Mouse (Mus musculus) megakaryocyte, adult 5-6 weeks (primary cell): Measurements from ENCODE around the gene Map4k3. TPM values are rescaled to one million over a fixed set of nuclear protein-coding genes. Genes with fewer than 3 reads are reported as not detected.
A peak's percentile ranks its signal among the peaks of the same experiment; 100 is the strongest.

ENCODE experiments used
- ATAC-seq: 2 replicates; pipeline ENCODE4 v1.8.0; 2016; ENCODE audit warnings: mild to moderate bottlenecking, inconsistent platforms; ENCODE audit not compliant: poor library complexity, severe bottlenecking
- total RNA-seq, 2 experiments: library from RNA; stranded (forward) in 1 of 2; stranded (reverse) in 1 of 2; fragments of 153-499, 151-499 nt in 1 of 2; fragments of 221-1000, 200-1000 nt in 1 of 2; gene quantifications; 2 replicates each; pipeline versions ENCODE4 v1.2.3 to v1.2.4; 2015 to 2017

Map4k3 gene
- total RNA-seq, 2 experiments from 2014 or later = 5.6 to 7.9 TPM

GRCm38 (mm10) chr17:80688701-80689100 lies 39.6 kb downstream of the Map4k3 start:
- ATAC-seq = no peak

DNA sequence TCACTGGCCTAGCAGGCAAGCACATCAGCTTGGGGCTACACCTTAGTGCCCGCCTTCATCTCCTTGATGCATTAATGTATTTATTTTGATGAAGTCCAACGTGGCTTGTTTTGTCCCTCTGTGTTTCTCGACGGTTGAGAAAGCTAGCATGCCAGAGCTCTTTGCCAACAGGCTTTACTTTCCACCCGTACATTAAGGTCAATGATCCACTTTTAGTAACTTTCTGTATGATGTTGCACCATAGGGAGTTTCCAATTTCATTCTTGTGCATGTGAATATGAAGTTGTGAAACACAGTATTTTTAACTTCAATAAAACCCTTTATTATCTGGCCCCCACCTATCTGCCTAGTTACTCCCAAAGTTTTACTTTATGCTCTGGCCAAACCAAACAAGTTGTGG lies 42.2 kb downstream of the Map4k3 start:
- peak; percentile 55 for ATAC-seq

- 0 out of 2 replicates have a peak, but pooled peaks have one; percentile 31 for ATAC-seq
Measured at GRCm38 (mm10) chr17:80683821-80684576, 44.3 kb downstream of the Map4k3 start.

- ATAC-seq = no peak
Measured at GRCm38 (mm10) chr17:80683041-80683440, 45.2 kb downstream of the Map4k3 start.

DNA sequence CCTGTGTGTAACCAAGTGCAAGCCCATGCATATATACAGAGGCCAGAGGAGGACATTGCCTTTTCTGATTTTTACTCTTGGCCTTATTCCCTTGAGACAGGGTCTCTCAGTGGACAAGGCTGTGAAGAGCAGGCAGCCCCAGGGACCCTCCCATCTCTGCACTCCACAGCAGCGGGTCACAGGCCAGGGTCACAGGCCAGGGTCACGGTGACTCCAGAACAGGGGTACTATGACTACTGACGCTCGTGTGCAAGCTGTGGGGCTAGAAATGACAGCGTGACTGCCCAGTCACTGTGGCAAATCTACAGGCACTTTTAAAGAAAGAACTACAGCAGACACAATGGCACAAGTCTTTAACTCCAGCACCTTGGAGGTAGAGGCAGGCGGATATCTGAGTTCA lies 50.1 kb downstream of the Map4k3 start:
- ATAC-seq = no peak

GRCm38 (mm10) chr17:80676859-80677535 lies 51.3 kb downstream of the Map4k3 start:
- ATAC-seq = no peak

- no peak for ATAC-seq
Measured at GRCm38 (mm10) chr17:80676211-80676610, 52.1 kb downstream of the Map4k3 start.

- ATAC-seq = no peak
Measured at GRCm38 (mm10) chr17:80670395-80670794, 57.9 kb downstream of the Map4k3 start.

GRCm38 (mm10) chr17:80663623-80664022 lies 64.7 kb downstream of the Map4k3 start:
- no peak for ATAC-seq

- no peak for ATAC-seq
Measured at GRCm38 (mm10) chr17:80662836-80663620, 65.3 kb downstream of the Map4k3 start.

DNA sequence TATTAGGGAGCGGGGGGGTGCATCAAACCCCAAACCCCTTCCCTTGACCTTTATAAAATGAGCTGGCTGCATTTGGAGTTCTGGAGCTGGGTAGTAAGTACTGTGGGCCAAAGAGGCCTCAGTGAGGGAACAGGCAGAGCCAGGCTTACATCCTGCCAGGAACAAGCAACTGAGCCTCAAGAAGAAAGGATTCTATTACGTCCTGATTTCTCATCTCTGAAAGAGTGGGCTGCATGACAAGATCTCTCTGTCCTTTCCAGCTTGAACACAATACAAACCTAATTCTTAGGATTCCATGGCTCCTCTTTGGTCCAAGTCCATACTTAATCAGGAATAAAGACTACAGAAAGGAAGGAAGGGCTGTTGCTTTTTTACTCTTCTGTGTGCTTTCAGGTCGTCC lies 66.4 kb downstream of the Map4k3 start:
- ATAC-seq = no peak

- ATAC-seq = no peak
Measured at GRCm38 (mm10) chr17:80660707-80661380, 67.4 kb downstream of the Map4k3 start.

DNA sequence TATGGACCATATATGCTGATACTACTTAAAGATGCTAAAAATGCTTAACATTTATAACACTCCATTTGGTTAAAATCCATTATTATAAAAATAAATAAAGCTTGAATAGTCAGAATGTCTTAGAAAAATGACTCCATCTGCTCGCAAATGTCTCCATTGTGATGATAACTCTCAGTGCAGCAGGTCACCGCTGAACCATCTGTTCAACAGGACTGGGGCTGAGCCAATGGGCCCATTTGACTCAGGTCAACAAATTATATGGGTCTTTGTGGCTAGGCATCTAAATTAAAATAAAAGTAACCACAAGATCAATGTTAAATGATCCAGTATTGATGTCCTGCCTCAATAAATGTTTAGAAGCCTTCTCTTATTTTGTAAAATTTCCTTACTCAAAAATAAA lies 68.1 kb downstream of the Map4k3 start:
- ATAC-seq = no peak

- no peak for ATAC-seq
Measured at GRCm38 (mm10) chr17:80659821-80660220, 68.5 kb downstream of the Map4k3 start.

- no peak for ATAC-seq
Measured at GRCm38 (mm10) chr17:80654323-80654722, 74.0 kb downstream of the Map4k3 start.

- no peak for ATAC-seq
Measured at GRCm38 (mm10) chr17:80652740-80653139, 75.5 kb downstream of the Map4k3 start.

DNA sequence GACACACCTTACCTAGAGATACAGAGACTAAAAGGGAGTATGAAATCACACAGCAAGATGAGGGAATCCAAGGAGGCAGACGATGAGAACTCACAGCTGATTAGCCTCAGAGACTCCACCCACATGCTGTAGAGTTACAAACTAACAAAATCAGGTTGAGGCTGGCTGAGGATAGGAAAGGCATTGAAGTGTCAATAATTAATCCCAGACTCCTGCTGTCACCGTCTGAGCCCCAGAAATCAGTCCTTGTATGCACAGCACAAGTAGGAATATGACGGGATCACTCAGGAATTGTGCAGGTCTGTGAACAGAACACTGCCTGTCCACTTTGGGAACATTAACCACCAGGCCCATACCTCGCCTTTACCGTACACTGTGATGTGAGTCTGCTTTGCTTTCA lies 81.4 kb downstream of the Map4k3 start:
- ATAC-seq = no peak

DNA sequence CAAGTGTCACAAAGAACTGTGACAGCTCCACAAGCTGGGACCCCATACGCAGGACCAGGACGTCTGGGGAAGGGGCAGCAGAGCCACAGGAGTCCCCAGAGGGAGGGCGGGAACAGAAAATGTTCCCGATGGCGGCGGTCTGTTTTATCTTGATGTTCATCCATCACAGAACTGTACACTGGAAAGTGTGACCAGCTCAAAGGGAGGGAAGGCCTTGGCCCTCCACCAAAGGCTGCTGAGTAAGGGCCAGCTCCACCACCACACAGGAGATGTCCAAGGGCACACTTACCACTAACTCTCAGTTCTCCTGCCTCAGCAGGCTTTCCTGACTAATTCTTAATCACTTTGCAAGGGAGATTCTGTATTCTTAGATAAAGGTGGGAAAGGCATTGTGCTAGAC lies 82.2 kb downstream of the Map4k3 start:
- no peak for ATAC-seq

DNA sequence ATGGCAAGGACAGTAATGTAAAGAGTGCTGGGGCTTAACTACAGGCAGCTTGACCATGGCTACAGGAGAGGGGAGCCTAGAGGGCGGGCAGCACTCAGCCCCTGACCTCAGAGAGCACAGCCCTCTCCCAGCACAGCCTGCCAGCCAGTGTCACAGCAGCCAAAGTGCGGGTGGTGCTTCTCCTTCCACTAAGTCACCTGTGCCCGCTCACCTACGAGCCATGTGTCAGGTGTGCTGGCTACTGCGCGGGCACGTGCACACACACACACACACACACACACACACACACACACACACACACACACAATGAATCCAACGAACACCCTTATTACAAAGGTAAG lies 82.6 kb downstream of the Map4k3 start:
- ATAC-seq = no peak

GRCm38 (mm10) chr17:80644983-80645693 lies 83.1 kb downstream of the Map4k3 start:
- no peak for ATAC-seq

GRCm38 (mm10) chr17:80644567-80644966 lies 83.7 kb downstream of the Map4k3 start:
- ATAC-seq = no peak
